Mouse (Mus musculus) thymus, postnatal 0 days (tissue): Measurements from ENCODE around the gene Vps33a. TPM values are rescaled to one million over a fixed set of nuclear protein-coding genes. Genes with fewer than 3 reads are reported as not detected.

Experiments
- DNase-seq: peaks from one replicate; pipeline ENCODE4 v3.0.0-alpha.2; 2015; ENCODE audit warnings: low spot score
- polyA plus RNA-seq: library from polyadenylated mRNA; unstranded; fragments of >200 nt; fragmentation: Nextera tagmentation; extraction: Ambion mirVana; gene quantifications from 2 replicates; pipeline ENCODE4 v1.2.1, GENCODE M21; 2015

Vps33a gene
- 20.7 and 23.0 TPM in 2 replicates for polyA plus RNA-seq

GRCm38 (mm10) chr5:123572357-123573186, at the start of gene Vps33a:
TSS of gene Vps33a (minus strand) at chr5:123573038.
- peak; percentile 99 for DNase-seq

DNA sequence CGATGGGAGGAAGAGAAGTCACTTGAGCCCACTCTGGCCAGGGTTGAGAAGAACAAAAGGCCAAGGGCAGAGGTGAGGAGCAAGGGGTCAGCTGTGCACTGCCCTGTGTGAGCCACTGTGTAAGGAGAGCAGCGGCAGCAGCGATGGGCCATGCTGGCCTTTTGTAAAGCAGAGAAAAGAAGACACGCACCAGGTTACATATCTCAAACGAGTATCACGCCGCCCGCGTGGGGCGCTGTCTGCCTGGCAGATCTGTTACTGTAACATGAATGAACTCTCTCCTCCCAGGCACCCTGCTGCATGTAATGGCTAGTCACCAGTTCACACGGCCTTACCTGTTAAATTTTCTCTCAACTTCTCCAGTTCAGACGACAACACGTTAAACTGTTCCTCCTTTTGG, 49.6 kb upstream of the Vps33a start:
- DNase-seq = peak; percentile 3

GRCm38 (mm10) chr5:123618558-123618957, 45.7 kb upstream of the Vps33a start:
- peak; percentile 52 for DNase-seq

DNA sequence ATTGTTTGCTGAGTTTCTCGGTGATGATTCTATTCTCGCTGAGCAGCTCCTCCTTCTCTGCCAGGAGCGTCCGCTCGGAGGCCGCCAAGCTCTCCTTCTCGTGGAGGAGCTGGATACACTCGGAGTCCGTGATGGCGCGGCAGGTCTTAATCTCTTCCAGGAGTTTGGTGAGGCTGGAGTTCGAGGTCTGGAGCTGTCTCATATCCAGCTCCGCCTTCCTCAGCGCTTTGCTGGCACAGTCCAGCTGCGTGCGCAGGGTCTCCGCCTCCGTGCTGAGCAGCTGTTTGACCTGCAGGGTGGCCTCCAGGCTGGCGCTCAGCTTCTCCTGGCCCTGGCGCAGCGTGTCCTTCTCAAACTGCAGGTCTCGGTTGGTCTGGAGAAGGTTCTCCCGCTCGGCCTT, 41.4 kb upstream of the Vps33a start:
- no peak for DNase-seq

DNA sequence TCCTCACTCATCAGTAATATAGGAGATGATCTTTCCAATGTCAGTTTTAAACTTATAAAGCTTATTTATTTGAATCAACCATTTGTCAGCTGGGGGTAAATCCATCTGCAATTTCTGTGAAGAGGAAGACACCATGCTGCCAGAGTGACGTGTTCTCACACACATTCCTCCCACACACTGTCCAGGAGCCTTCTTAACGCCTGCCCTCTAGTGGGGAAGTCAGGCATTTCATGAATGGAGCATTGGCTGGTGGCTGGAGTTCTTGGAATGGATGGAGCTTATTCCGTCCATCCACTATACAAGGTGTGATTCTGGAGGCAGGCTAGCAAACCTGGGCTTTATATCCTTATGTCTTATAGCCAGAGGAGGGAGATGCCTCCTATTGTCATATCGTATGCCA, 37.0 kb upstream of the Vps33a start:
- peak; percentile 68 for DNase-seq

- DNase-seq = no peak
Observed at GRCm38 (mm10) chr5:123609416-123609815, 36.6 kb upstream of the Vps33a start.

GRCm38 (mm10) chr5:123607211-123607669, 34.4 kb upstream of the Vps33a start:
- DNase-seq = no peak

- DNase-seq = peak; percentile 34
Observed at GRCm38 (mm10) chr5:123603496-123603895, 30.7 kb upstream of the Vps33a start.

GRCm38 (mm10) chr5:123602174-123602573, 29.3 kb upstream of the Vps33a start:
- DNase-seq = no peak

GRCm38 (mm10) chr5:123599319-123599718, 26.5 kb upstream of the Vps33a start:
- DNase-seq = no peak

DNA sequence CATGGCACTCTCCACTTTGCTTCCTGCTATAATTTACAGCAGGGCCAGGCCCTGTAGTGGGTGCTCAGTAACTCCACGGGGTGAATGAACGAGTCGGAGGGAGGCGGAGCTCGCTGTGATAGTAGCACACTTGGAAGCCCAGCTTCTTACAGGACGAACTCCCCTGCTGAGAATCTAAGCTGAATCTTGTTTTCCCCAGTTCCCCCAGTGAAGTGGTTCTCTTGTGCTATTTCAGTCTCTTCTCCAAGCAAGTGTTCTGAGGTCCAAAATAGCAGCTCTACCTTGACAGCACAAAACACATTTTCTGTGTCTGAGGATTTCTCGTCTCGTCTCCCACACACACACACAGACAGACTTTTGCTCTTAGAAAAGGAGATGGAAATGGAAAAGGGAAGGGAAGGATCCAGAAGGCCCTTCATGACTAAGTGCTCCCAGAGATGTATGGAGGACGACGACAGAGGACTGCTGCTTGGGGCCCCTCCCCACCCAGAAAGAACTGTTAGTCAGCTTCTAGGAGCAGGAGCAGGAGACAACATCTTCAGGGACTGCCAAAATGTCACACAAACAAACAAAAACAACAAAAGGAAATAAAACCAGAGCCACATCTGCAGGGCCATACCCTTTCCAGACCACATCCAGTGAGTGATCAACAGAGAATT, 20.9 kb upstream of the Vps33a start:
- no peak for DNase-seq

GRCm38 (mm10) chr5:123580043-123580442, 7.2 kb upstream of the Vps33a start:
- peak; percentile 78 for DNase-seq

GRCm38 (mm10) chr5:123576696-123577095, 3.9 kb upstream of the Vps33a start:
- no peak for DNase-seq

- peak; percentile 10 for DNase-seq
Observed at GRCm38 (mm10) chr5:123573362-123573761, 524 bp upstream of the Vps33a start.

DNA sequence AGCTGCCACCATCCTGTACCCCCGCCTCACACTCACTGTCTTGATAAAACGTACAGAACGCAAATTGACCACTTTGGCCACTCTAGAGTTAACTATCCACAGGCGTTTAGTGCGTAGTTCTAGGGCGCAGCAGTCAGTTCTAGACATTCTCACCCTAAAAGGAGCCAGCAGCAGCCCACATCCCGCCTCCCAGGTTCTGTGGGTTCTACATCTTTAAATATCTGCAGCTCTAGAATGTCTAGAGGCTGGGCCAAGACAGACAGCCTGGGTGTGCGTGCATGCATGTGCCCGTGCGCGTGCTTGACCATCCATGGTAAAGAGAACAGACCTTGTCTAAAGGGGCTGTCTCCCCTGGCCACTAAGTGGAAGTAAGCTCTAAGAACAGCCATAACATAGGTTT, 11.7 kb downstream of the Vps33a start:
- DNase-seq = no peak

- DNase-seq = no peak
Observed at GRCm38 (mm10) chr5:123559588-123559987, 13.2 kb downstream of the Vps33a start.

DNA sequence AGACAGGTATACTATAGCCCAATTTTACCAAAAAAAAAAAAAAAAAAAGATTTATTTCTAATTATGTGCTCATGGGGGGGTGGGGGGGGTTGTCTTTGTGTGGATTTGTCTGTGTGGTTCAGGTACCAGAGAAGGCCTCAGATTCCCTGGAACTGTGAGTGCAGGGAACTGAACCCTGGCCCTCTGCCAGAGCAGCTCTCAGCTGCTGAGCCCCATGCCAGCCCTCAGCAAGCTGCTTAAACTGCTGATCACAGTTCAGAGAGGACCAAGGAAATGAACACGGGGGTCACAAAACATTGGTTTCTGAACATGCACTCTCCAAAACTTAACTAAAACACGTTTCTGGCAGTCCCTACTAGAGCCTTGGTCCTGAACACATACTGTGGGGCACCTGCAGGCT, 16.4 kb downstream of the Vps33a start:
- DNase-seq = no peak

- no peak for DNase-seq
Observed at GRCm38 (mm10) chr5:123555693-123556092, 17.1 kb downstream of the Vps33a start.

- DNase-seq = no peak
Observed at GRCm38 (mm10) chr5:123533801-123534200, 39.0 kb downstream of the Vps33a start.

DNA sequence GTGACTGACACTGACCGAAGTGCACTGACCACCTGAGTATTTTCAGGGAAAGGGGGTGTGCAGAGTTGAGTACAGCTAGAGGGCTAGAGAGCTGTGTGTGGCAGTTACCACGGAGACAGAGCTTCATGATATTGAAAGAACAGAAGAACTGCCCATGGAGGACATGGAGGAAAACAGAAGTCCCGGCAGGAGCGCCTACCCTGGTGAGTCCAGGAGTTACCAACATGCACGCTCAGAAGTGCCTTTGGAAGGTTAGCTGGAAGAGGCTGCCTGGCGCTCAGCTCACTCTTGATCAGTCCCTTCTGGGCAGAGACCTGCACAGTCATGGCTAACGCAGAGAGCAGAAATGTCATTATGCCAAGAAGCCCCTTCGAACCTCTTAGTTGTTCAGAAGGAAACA, 42.8 kb downstream of the Vps33a start:
- no peak for DNase-seq

GRCm38 (mm10) chr5:123528641-123529040, 44.2 kb downstream of the Vps33a start:
- DNase-seq = no peak

DNA sequence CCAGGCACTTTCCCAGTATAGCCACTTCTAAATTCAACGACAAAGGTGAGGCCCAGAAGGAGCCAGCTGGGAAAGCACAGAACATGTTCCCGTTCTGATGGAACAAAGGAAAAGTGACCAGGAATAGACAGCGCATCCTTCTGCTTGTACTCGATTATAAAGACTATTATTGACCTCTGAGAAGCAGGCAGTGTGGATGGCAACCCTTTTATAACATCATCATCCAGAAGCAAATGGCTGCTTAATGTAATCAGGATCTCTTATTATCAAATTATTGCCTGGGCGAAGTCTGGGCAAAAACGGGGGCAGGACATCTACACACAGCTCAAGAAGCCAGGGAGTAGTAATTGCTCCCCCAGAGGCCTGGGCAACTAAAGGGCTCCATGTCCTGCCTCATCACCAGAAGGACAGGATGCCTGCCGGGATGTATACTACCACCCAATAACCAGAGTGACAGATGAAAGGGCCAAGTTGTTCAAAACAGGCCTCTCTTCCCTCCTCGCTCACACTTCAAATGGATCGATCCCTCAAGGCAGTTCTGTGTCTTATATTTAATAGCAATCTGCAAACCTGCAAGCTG, 46.8 kb downstream of the Vps33a start:
- no peak for DNase-seq
